Mouse (Mus musculus) neural tube, embryonic 14.5 days (tissue): ENCODE results near the gene Slc30a4. TPM values are rescaled to one million over a fixed set of nuclear protein-coding genes. Genes with fewer than 3 reads are reported as not detected.

Source experiments
- ATAC-seq: fragments of 200-750 bp; cut with Nextera tagmentation; 2 replicates; pipeline ENCODE4 v1.8.0; 2017; ENCODE audit warnings: low read depth, mild to moderate bottlenecking, moderate TSS enrichment, moderate library complexity
- H3K27ac ChIP-seq: fragments of 300-500 bp; sonication (generic); 2 replicates; pipeline ENCODE4 v1.5.1; 2014; ENCODE audit warnings: low read depth, mild to moderate bottlenecking, control low read depth, low read length, moderate library complexity, mixed read lengths
- H3K27me3 ChIP-seq: fragments of 300-500 bp; sonication (generic); 2 replicates; pipeline ENCODE4 v1.6.1; 2014; ENCODE audit warnings: low read length; ENCODE audit not compliant: control insufficient read depth, insufficient read depth
- H3K36me3 ChIP-seq: fragments of 300-500 bp; sonication (generic); 2 replicates; pipeline ENCODE4 v1.6.1; 2014; ENCODE audit warnings: low read length, mixed read lengths; ENCODE audit not compliant: control insufficient read depth, insufficient read depth
- H3K4me1 ChIP-seq: fragments of 300-500 bp; sonication (generic); 2 replicates; pipeline ENCODE4 v1.6.1; 2014; ENCODE audit warnings: low read length; ENCODE audit not compliant: control insufficient read depth, insufficient read depth
- H3K4me2 ChIP-seq: fragments of 300-500 bp; sonication (generic); 2 replicates; pipeline ENCODE4 v1.6.1; 2014; ENCODE audit warnings: mild to moderate bottlenecking, low read depth, low read length, control low read depth
- H3K4me3 ChIP-seq: fragments of 300-500 bp; sonication (generic); 2 replicates; pipeline ENCODE4 v1.5.1; 2014; ENCODE audit warnings: low read depth, low read length, control low read depth, mixed read lengths
- H3K9ac ChIP-seq: fragments of 300-500 bp; sonication (generic); replicated peaks from 2 replicates; pipeline ENCODE4 v1.6.1; 2014; ENCODE audit warnings: low read depth, mild to moderate bottlenecking, control low read depth, low read length, mixed read lengths
- H3K9me3 ChIP-seq: fragments of 300-500 bp; sonication (generic); 2 replicates; pipeline ENCODE4 v1.6.1; 2016; ENCODE audit warnings: low read length; ENCODE audit not compliant: control insufficient read depth
- WGBS: fragments of 180-500 bp; shearing (Covaris S2); extraction: QIAGEN DNeasy Blood & Tissue Kit; methylation state at CpG from one replicate; pipeline ENCODE4 v1.1.7; 2014; 5-methylcytosine and 5-hydroxymethylcytosine counted together
- polyA plus RNA-seq: library from polyadenylated mRNA; unstranded; fragments of >200 nt; fragmentation: Nextera tagmentation; extraction: Ambion mirVana; gene quantifications from 2 replicates; pipeline ENCODE4 v1.2.1, GENCODE M21; 2014

Slc30a4 gene
- polyA plus RNA-seq, 1 experiment from 2014 or later = 12.5 TPM

DNA sequence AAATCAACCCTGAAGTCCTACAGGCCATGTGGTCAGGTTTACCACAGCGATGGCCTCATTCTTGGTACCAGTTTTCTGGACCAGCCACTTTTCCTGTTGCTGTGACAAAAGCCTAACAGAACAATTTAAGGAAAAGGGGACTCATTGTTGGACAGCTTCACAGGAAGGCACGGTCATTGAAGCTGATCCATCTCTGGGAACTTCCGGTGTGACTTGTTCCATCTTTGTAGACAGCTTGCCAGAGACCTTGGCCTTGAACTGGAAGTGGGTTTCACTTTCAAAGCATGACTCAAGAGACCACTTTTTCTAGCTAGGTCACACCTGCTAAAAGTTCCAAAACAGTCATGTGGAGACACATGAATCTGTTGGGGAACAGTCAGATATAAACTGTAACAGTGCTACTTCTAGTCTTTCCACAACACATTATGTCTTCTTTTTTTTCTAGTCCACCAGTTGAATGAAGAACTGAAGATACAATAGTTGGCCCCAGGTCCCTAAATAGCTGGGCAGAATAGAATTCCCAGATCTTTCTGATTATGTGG is 13.9 kb upstream of the Slc30a4 start:
- no peak overlapping the region for H3K27ac ChIP-seq
- ATAC-seq = no peak
- no peaks in the 10 kb centered on the region for H3K4me1 ChIP-seq
- H3K4me2 ChIP-seq = no peak overlapping the region
- H3K9me3 ChIP-seq = no peaks in the 10 kb centered on the region
- H3K9ac ChIP-seq = no peak overlapping the region
- no peak overlapping the region for H3K4me3 ChIP-seq
- H3K36me3 ChIP-seq = no peaks in the 10 kb centered on the region
- WGBS = 84% methylated on average over 3 of the region's 3 CpGs
- no peaks in the 10 kb centered on the region for H3K27me3 ChIP-seq

DNA sequence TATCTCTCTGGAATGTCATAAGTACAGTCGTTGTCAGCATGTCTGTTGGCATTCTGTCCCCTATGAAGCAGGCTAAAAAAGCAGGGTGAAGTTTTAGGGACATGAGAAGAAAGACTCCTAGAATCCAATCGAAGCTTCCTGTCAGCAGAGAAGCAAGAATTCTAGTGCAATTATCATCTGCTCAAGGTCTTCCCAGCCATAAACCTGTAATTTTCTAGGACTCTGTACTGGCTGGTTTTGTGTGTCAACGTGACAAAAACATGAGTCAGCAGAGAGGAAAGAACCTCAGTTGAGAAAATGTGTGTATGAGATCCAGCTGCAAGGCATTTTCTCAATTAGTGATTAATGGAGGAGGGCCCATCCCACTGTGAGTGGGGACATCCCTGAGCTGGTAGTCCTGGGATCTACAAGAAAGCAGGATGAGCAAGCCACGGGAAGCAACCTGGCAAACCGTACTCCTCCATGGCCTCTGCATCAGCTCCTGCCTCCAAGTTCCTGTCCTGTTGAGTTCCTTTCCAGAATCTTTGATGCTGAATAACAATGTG is 12.8 kb upstream of the Slc30a4 start:
- H3K27me3 ChIP-seq = no peaks in the 10 kb centered on the region
- H3K4me2 ChIP-seq = no peak overlapping the region
- H3K27ac ChIP-seq = no peak overlapping the region
- H3K4me1 ChIP-seq = no peaks in the 10 kb centered on the region
- H3K9me3 ChIP-seq = no peaks in the 10 kb centered on the region
- no peaks in the 10 kb centered on the region for H3K36me3 ChIP-seq
- no peak for ATAC-seq
- 78% methylated on average over 5 of the region's 5 CpGs for WGBS
- H3K9ac ChIP-seq = no peak overlapping the region
- no peak overlapping the region for H3K4me3 ChIP-seq

DNA sequence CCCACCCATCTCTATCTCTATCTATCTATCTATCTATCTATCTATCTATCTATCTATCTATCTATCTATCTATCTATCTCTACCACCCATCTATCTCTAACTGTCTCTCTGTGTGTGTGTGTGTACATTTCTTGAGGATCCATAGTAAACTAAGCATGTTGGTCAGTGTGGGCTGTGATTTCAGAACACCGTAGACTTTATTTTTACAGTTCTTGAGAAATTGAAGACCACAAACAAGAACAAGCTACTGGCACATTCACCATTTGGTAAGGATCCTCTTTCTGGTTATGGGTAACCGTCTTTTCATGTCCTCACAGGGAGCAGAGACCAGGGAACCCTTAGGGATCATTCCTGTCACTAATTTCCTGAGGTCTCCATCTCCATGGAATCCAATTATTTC is 10.4 kb upstream of the Slc30a4 start:
- H3K4me2 ChIP-seq = no peak overlapping the region
- H3K27me3 ChIP-seq = no peaks in the 10 kb centered on the region
- no peak overlapping the region for H3K4me3 ChIP-seq
- H3K4me1 ChIP-seq = no peaks in the 10 kb centered on the region
- ATAC-seq = no peak
- H3K36me3 ChIP-seq = no peaks in the 10 kb centered on the region
- H3K9me3 ChIP-seq = no peaks in the 10 kb centered on the region
- H3K9ac ChIP-seq = no peak overlapping the region
- 86% methylated on average over 2 of the region's 2 CpGs for WGBS
- H3K27ac ChIP-seq = no peak overlapping the region

DNA sequence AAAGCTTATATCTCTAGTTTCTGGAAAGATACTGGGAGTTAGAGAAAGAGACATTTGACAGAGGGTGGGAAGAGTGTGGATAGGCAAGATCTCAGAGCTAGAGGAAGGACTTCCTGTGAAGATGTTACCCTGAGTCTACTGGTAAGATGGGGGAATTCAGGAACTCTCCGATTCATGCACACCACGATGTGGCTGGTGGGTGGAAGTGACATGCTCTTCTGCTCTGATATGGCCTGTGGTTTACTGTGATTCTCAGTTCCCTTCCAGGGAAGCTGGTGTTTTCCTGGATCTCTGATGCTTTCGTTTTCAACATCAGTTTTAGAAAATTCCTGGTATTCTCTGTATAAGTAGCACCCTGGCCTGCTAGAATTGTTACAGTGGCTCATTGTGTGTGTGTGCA is 9.4 kb upstream of the Slc30a4 start:
- WGBS = 87% methylated on average over 3 of the region's 3 CpGs

DNA sequence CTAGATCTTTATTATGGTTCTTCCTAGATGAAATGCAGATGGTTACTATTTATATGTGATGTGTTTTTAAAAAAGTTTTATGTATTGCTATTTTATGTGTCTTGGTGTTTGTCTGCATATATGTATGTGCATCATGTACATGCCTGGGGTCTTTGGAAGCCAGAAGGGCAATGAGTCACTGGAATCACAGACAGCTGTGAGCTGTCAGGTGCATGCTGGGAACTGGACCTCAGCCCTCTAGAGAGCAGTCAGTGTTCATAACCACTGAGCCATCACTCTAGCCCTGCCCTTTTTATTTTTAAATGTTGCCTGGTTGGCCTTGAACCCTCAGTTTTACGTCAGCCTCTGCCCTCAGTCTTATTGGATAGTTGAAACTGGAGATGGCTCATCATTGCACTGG is 6.7 kb upstream of the Slc30a4 start:
- no peaks in the 10 kb centered on the region for H3K4me1 ChIP-seq

More for the DNA sequence above, 9.4 kb upstream of the Slc30a4 start:
- ATAC-seq = no peak
- no peak overlapping the region for H3K4me3 ChIP-seq
- H3K4me2 ChIP-seq = no peak overlapping the region
- no peaks in the 10 kb centered on the region for H3K36me3 ChIP-seq
- H3K9me3 ChIP-seq = no peaks in the 10 kb centered on the region
- H3K4me1 ChIP-seq = no peaks in the 10 kb centered on the region
- no peak overlapping the region for H3K27ac ChIP-seq
- H3K9ac ChIP-seq = no peak overlapping the region
- no peaks in the 10 kb centered on the region for H3K27me3 ChIP-seq

DNA sequence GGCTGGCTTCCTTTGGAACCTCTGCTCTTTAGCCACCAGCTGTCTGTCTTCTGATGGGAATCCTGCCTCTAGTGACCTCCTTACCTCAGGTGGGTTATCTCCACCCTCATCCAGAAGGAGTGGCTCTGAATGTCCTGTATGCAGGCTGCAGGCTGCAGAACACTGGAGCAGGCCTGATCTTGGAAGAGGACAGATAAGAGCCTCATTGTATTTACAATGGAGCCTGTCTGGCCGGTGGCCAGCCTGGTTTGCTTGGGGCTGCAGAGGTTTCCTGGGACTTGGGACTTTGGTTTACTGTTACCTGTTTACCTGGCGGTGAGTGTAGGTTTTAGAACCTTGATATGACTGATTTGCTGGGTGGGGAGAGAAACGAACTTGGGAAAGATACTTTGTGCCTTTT is 5.6 kb upstream of the Slc30a4 start:
- no peaks in the 10 kb centered on the region for H3K36me3 ChIP-seq
- peaks cover 2% of the 10 kb centered on the region; the same call in 1 of the 2 replicates for H3K4me1 ChIP-seq
- H3K4me2 ChIP-seq = no peak overlapping the region
- 70% methylated on average over 3 of the region's 3 CpGs for WGBS
- H3K9me3 ChIP-seq = no peaks in the 10 kb centered on the region
- no peak for ATAC-seq
- H3K4me3 ChIP-seq = no peak overlapping the region
- no peak overlapping the region for H3K9ac ChIP-seq
- no peak overlapping the region for H3K27ac ChIP-seq
- H3K27me3 ChIP-seq = no peaks in the 10 kb centered on the region

More for the DNA sequence above, 6.7 kb upstream of the Slc30a4 start:
- H3K27ac ChIP-seq = no peak overlapping the region
- H3K9ac ChIP-seq = no peak overlapping the region
- no peaks in the 10 kb centered on the region for H3K27me3 ChIP-seq
- H3K9me3 ChIP-seq = no peaks in the 10 kb centered on the region
- ATAC-seq = no peak
- WGBS = 73% methylated on average over 1 of the region's 1 CpGs
- no peak overlapping the region for H3K4me3 ChIP-seq
- H3K4me2 ChIP-seq = no peak overlapping the region
- no peaks in the 10 kb centered on the region for H3K36me3 ChIP-seq

DNA sequence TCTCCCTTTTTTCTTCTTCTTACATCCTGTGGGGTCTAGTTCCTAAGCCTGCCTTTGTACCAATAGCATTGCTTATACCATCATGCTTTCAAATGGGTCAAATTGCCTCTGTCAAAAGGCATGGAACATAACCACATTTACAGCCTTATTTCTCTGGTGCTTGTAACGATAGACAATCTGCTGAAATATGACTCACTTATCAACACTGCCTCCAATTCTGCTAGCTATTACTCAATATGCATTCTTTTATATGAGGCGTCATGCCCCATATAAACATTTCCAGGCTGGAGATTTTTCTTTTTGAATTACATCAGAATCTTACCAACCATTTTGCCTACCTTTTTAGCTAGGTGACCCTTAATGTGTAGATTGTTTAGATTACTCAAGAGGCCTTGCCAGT is 2.1 kb upstream of the Slc30a4 start:
- H3K9ac ChIP-seq = no peak overlapping the region
- no peak for ATAC-seq

DNA sequence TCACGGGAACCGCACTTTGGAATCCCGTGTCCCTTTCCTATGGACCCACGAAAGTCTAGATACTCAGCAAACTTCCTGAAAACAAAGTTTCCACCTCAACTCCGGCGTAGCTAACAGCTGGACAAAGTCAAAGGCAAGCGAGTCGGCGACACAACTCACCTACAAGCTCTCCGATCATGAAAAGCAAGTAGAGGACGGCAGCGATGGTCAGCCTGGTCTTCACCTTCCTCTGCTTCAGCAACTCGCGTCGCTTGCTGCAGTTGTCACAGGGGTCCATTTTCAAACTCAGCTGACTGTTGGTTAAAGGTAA is 637 bp downstream of the Slc30a4 start:
- H3K9ac ChIP-seq = peak overlapping the region; percentile 84
- no peak for ATAC-seq
- under 1% methylated on average over 15 of the region's 15 CpGs for WGBS
- peak overlapping the region; percentile 76 for H3K4me2 ChIP-seq
- peak overlapping the region; percentile 71; the same call in 1 of the 2 replicates for H3K27ac ChIP-seq
- peaks cover 17% of the 10 kb centered on the region for H3K4me1 ChIP-seq
- H3K27me3 ChIP-seq = no peaks in the 10 kb centered on the region
- H3K4me3 ChIP-seq = peak overlapping the region; percentile 81
- H3K9me3 ChIP-seq = no peaks in the 10 kb centered on the region
- H3K36me3 ChIP-seq = no peaks in the 10 kb centered on the region

More for the DNA sequence above, 2.1 kb upstream of the Slc30a4 start:
- Histone ChIP-seq H3K36me3 (no peaks in the 10 kb centered on the region), H3K4me2 (no peak overlapping the region), H3K27me3 (no peaks in the 10 kb centered on the region), H3K27ac (no peak overlapping the region), H3K9me3 (no peaks in the 10 kb centered on the region), H3K4me1 (peaks cover 17% of the 10 kb centered on the region), H3K4me3 (no peak overlapping the region)
- 92% methylated on average over 2 of the region's 2 CpGs for WGBS

DNA sequence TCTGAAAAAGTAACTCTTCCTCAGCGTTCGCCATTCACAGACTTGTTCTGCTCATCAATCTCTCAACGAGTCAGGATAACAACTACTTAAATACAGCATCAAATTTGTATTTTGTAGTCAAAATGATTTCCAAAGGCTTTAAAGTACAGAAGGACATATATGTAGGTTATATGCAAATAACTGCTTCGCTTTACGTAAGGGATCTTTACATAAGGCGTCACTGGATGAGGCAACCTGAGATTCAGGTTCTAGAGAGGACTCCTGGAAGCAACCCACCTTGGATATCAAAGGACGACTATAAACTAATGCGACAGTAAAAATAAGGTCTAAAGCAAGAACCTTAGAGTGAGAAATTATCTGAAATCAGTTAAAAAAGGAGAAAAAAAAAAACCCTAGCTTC is 1.5 kb downstream of the Slc30a4 start:
- H3K9ac ChIP-seq = no peak overlapping the region
- H3K4me3 ChIP-seq = peak overlapping the region; percentile 81
- H3K4me1 ChIP-seq = peaks cover 17% of the 10 kb centered on the region
- ATAC-seq = no peak
- 59% methylated on average over 8 of the region's 8 CpGs for WGBS
- no peaks in the 10 kb centered on the region for H3K9me3 ChIP-seq
- H3K27ac ChIP-seq = no peak overlapping the region
- no peaks in the 10 kb centered on the region for H3K36me3 ChIP-seq
- no peaks in the 10 kb centered on the region for H3K27me3 ChIP-seq
- H3K4me2 ChIP-seq = peak overlapping the region; percentile 76
